Mouse (Mus musculus): ENCODE measurements around the gene Eml2. TPM values are rescaled to one million over a fixed set of nuclear protein-coding genes. Genes with fewer than 3 reads are reported as not detected.

Eml2 gene
- total RNA-seq, 1 experiment, result 29.8 TPM

- Histone ChIP-seq H3K4me3 (ENCODE audit: insufficient read depth in 1 of 2, low read depth in 1 of 2, low read length in 2 of 2, poor library complexity in 1 of 2, severe bottlenecking in 1 of 2) (no peak overlapping the region; a peak in 1 of 4 replicates), H3K27ac (ENCODE audit: insufficient read depth, low read depth, low read length, poor library complexity, severe bottlenecking) (no peak overlapping the region; the same call in 1 of the 2 replicates)
- in situ Hi-C loops (cut with MboI; ENCODE audit: low sequenced_read_pairs in 2 of 2, unreplicated experiment in 2 of 2), result no loop called here
These were observed 1.8 kb downstream of the Eml2 start for GRCm38 (mm10) chr7:19178035-19178434.

GRCm38 (mm10) chr7:19178443-19179092 is 2.3 kb downstream of the Eml2 start:
- Histone ChIP-seq H3K36me3 (ENCODE audit: control insufficient read depth, insufficient read depth, low read length, poor library complexity, severe bottlenecking) (no peaks in the 10 kb centered on the region), H3K9ac (ENCODE audit: insufficient read depth, low read depth, low read length, poor library complexity, severe bottlenecking) (peak overlapping the region; percentile 51; the same call in 1 of the 2 replicates), H3K9me3 (ENCODE audit: control insufficient read depth, insufficient read depth, low read depth, low read length) (no peaks in the 10 kb centered on the region), H3K4me1 (ENCODE audit: control insufficient read depth in 2 of 2, insufficient read depth in 2 of 2, low read length in 2 of 2, poor library complexity in 1 of 2) (peaks cover 5 to 25% of the 10 kb centered on the region in 2 experiments; a peak in 3 of 4 replicates), H3K4me3 (ENCODE audit: insufficient read depth in 1 of 2, low read depth in 1 of 2, low read length in 2 of 2, poor library complexity in 1 of 2, severe bottlenecking in 1 of 2) (peak overlapping the region; percentile 35 to 41), H3K27ac (ENCODE audit: insufficient read depth, low read depth, low read length, poor library complexity, severe bottlenecking) (no peak overlapping the region)
- in situ Hi-C loops (cut with MboI; ENCODE audit: low sequenced_read_pairs in 2 of 2, unreplicated experiment in 2 of 2), result no loop called here
- TF ChIP-seq ZC3H11A (IDR thresholded peaks at IDR 0.05; ENCODE audit: borderline replicate concordance, low read depth, low read length) (peak; percentile 51), MAFK (IDR thresholded peaks at IDR 0.05; ENCODE audit: insufficient read depth, low read depth, low read length) (0 out of 2 replicates have a peak, but pooled peaks have one; percentile 8), ZNF384 (IDR thresholded peaks at IDR 0.05; ENCODE audit: low read depth, low read length) (no peak), CHD2 (IDR thresholded peaks at IDR 0.05; ENCODE audit: low read depth, low read length) (no peak), HCFC1 (IDR thresholded peaks at IDR 0.05; ENCODE audit: borderline replicate concordance, insufficient read depth, low read length) (no peak)
- DNase-seq (ENCODE audit: low read depth, low spot score), result peak; percentile 84

More at GRCm38 (mm10) chr7:19178035-19178434, 1.8 kb downstream of the Eml2 start:
- H3K9ac ChIP-seq (ENCODE audit: insufficient read depth, low read depth, low read length, poor library complexity, severe bottlenecking), result no peak overlapping the region
- no peak for DNase-seq (ENCODE audit: low read depth, low spot score)
- TF ChIP-seq CHD2 (IDR thresholded peaks at IDR 0.05; ENCODE audit: low read depth, low read length) (no peak), ZC3H11A (IDR thresholded peaks at IDR 0.05; ENCODE audit: borderline replicate concordance, low read depth, low read length) (no peak), MAFK (IDR thresholded peaks at IDR 0.05; ENCODE audit: insufficient read depth, low read depth, low read length) (no peak), ZNF384 (IDR thresholded peaks at IDR 0.05; ENCODE audit: low read depth, low read length) (no peak), HCFC1 (IDR thresholded peaks at IDR 0.05; ENCODE audit: borderline replicate concordance, insufficient read depth, low read length) (no peak)
- peaks cover 5 to 21% of the 10 kb centered on the region in 2 experiments; a peak in 3 of 4 replicates for H3K4me1 ChIP-seq (ENCODE audit: control insufficient read depth in 2 of 2, insufficient read depth in 2 of 2, low read length in 2 of 2, poor library complexity in 1 of 2)
- H3K9me3 ChIP-seq (ENCODE audit: control insufficient read depth, insufficient read depth, low read depth, low read length), result no peaks in the 10 kb centered on the region
- H3K36me3 ChIP-seq (ENCODE audit: control insufficient read depth, insufficient read depth, low read length, poor library complexity, severe bottlenecking), result no peaks in the 10 kb centered on the region

- H3K9ac ChIP-seq (ENCODE audit: insufficient read depth, low read depth, low read length, poor library complexity, severe bottlenecking), result peak overlapping the region; percentile 68; the same call in 1 of the 2 replicates
- DNase-seq (ENCODE audit: low read depth, low spot score), result no peak
- no peaks in the 10 kb centered on the region for H3K36me3 ChIP-seq (ENCODE audit: control insufficient read depth, insufficient read depth, low read length, poor library complexity, severe bottlenecking)
- no peaks in the 10 kb centered on the region for H3K9me3 ChIP-seq (ENCODE audit: control insufficient read depth, insufficient read depth, low read depth, low read length)
- no peak for TF ChIP-seq HCFC1 (IDR thresholded peaks at IDR 0.05; ENCODE audit: borderline replicate concordance, insufficient read depth, low read length)
- no peak for TF ChIP-seq ZNF384 (IDR thresholded peaks at IDR 0.05; ENCODE audit: low read depth, low read length)
- TF ChIP-seq CHD2 (IDR thresholded peaks at IDR 0.05; ENCODE audit: low read depth, low read length), result no peak
- TF ChIP-seq ZC3H11A (IDR thresholded peaks at IDR 0.05; ENCODE audit: borderline replicate concordance, low read depth, low read length), result no peak
- no peak for TF ChIP-seq MAFK (IDR thresholded peaks at IDR 0.05; ENCODE audit: insufficient read depth, low read depth, low read length)
- H3K4me1 ChIP-seq (ENCODE audit: control insufficient read depth in 2 of 2, insufficient read depth in 2 of 2, low read length in 2 of 2, poor library complexity in 1 of 2), result peaks cover 5 to 30% of the 10 kb centered on the region in 2 experiments; a peak in 3 of 4 replicates
- peak overlapping the region; percentile 41 to 46 for H3K4me3 ChIP-seq (ENCODE audit: insufficient read depth in 1 of 2, low read depth in 1 of 2, low read length in 2 of 2, poor library complexity in 1 of 2, severe bottlenecking in 1 of 2)
- in situ Hi-C loops (cut with MboI; ENCODE audit: low sequenced_read_pairs in 2 of 2, unreplicated experiment in 2 of 2), result no loop called here
- H3K27ac ChIP-seq (ENCODE audit: insufficient read depth, low read depth, low read length, poor library complexity, severe bottlenecking), result no peak overlapping the region
These were observed 3.0 kb downstream of the Eml2 start for GRCm38 (mm10) chr7:19179173-19179572.

GRCm38 (mm10) chr7:19179936-19180335 is 3.7 kb downstream of the Eml2 start:
- in situ Hi-C loops (cut with MboI; ENCODE audit: low sequenced_read_pairs in 2 of 2, unreplicated experiment in 2 of 2), result loop anchor here in 1 of 2 experiments (5.0 kb wide), 1 partner anchor 102 kb away; the partner anchor contains the start of genes Ppm1n and Rtn2
- Histone ChIP-seq H3K36me3 (ENCODE audit: control insufficient read depth, insufficient read depth, low read length, poor library complexity, severe bottlenecking) (no peaks in the 10 kb centered on the region), H3K9me3 (ENCODE audit: control insufficient read depth, insufficient read depth, low read depth, low read length) (no peaks in the 10 kb centered on the region), H3K4me1 (ENCODE audit: control insufficient read depth in 2 of 2, insufficient read depth in 2 of 2, low read length in 2 of 2, poor library complexity in 1 of 2) (peaks cover 5 to 35% of the 10 kb centered on the region in 2 experiments; a peak in 3 of 4 replicates), H3K27ac (ENCODE audit: insufficient read depth, low read depth, low read length, poor library complexity, severe bottlenecking) (no peak overlapping the region), H3K4me3 (ENCODE audit: insufficient read depth in 1 of 2, low read depth in 1 of 2, low read length in 2 of 2, poor library complexity in 1 of 2, severe bottlenecking in 1 of 2) (peak overlapping the region; percentile 41 to 46; a peak in 2 of 4 replicates), H3K9ac (ENCODE audit: insufficient read depth, low read depth, low read length, poor library complexity, severe bottlenecking) (no peak overlapping the region)
- TF ChIP-seq ZC3H11A (IDR thresholded peaks at IDR 0.05; ENCODE audit: borderline replicate concordance, low read depth, low read length), result no peak
- no peak for DNase-seq (ENCODE audit: low read depth, low spot score)
